Mouse (Mus musculus): ENCODE data around the gene Fabp1. TPM values are rescaled to one million over a fixed set of nuclear protein-coding genes. Genes with fewer than 3 reads are reported as not detected.

Fabp1 gene
- polyA plus RNA-seq (2012; rRNA removed; ENCODE audit: low replicate concordance) = 2.9 TPM in 1 of 2 replicates, not detected in the other

GRCm38 (mm10) chr6:71199612-71200011, at the start of gene Fabp1:
Gene Fabp1 (plus strand): TSS chr6:71199827.

Other genes with a start within 250 kb of the Fabp1 start
- gene Foxi3, start 243.3 kb upstream of the Fabp1 start, polyA plus RNA-seq (2012; rRNA removed; ENCODE audit: low replicate concordance) = 0.13 TPM in 1 of 2 replicates, not detected in the other
- 10.6 and 15.9 TPM in 2 replicates for gene Thnsl2, start 55.4 kb upstream of the Fabp1 start, polyA plus RNA-seq (2012; rRNA removed; ENCODE audit: low replicate concordance)
- 7.2 and 14.7 TPM in 2 replicates for gene Krcc1, start 71.8 kb downstream of the Fabp1 start, polyA plus RNA-seq (2012; rRNA removed; ENCODE audit: low replicate concordance)
- gene Smyd1, start 122.4 kb downstream of the Fabp1 start, polyA plus RNA-seq (2012; rRNA removed; ENCODE audit: low replicate concordance) = 0.73 and 44.1 TPM in 2 replicates
- 29.0 and 33.4 TPM in 2 replicates for gene Cd8b1, start 123.0 kb downstream of the Fabp1 start, polyA plus RNA-seq (2012; rRNA removed; ENCODE audit: low replicate concordance)
- 24.0 and 28.6 TPM in 2 replicates for gene Cd8a, start 173.6 kb downstream of the Fabp1 start, polyA plus RNA-seq (2012; rRNA removed; ENCODE audit: low replicate concordance)
- 23.0 and 58.6 TPM in 2 replicates for gene Rmnd5a, start 240.8 kb downstream of the Fabp1 start, polyA plus RNA-seq (2012; rRNA removed; ENCODE audit: low replicate concordance)

All from mammary gland, adult 2 months (tissue).